Comparison of ENCODE assay signal across 8 mouse cellular contexts in the genomic region with DNA sequence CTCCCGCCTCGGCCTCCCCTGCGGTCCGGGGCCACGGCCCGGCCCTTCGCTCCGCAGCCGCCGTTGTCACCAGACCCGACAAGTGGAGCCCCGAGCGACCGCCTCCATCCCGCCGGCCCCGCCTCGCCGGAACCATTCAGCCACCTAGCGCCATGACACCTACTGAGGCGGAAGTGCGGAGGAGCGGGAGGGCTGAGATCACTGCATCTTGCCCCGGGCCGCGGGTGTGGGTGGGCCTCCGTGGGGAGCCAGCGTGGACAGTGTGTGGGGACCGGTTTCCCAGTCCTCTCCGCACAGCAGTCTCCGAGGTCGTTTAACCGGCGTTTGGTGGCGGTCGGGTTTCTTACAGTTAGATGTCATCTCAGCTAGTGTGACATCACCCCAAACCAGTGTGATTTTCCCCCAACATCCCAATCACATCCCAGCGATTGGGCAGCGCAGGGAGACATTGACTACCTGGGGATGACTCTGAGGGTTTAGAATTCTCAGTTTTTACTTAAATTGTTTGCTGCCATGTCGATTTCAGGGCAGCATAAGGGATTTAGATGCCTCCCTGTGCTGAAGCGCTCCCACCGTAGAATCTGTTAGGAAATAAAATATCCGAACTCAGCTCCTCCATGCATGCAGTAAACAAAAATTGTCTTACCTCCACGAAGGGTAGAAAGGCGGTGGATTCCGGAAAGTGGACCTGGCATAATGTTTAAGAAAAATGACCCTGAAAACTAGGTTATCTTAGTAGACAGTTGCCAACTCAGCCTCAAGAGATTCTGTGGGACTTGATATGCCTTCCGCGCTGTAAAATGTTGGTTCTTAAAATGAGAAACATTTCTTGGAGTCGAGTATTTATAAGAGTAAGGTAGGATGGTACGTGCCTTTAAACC. TPM values are rescaled to one million over a fixed set of nuclear protein-coding genes. Genes with fewer than 3 reads are reported as not detected.
DNase-seq lines count a peak whose midpoint lies in the region; ATAC-seq lines count a peak whose summit lies in the region.

A gene (minus strand): TSS at position 334 of the 881 bp plus-strand sequence.

- H3K9ac ChIP-seq in hindbrain, embryonic 11.5 days (ENCODE audit: low read depth, low read length), result peak within 1 kb of the TSS; percentile 94

- H3K27me3 ChIP-seq in hindbrain, embryonic 11.5 days (ENCODE audit: control insufficient read depth, insufficient read depth, low read length), result no peaks in the 10 kb centered on the region

- H3K9me3 ChIP-seq in hindbrain, embryonic 11.5 days (ENCODE audit: control insufficient read depth, low read length), result no peaks in the 10 kb centered on the region

- peak; percentile 97 for ATAC-seq in hindbrain, embryonic 11.5 days (ENCODE audit: low FRiP score)

- DNase-seq in MEL-GATA-1-ER (ENCODE audit: extremely low read depth, low read depth), result peak; percentile 93
- peak; percentile 94 for DNase-seq in cerebellum, adult 8-10 months
- peak; percentile 85 to 95 for DNase-seq in frontal cortex, adult 2 months (ENCODE audit: extremely low spot score in 1 of 2, low spot score in 1 of 2)
- DNase-seq in hindbrain, embryonic 11.5 days (ENCODE audit: low spot score), result peak; percentile 92
- peak; percentile 91 to 94 for DNase-seq in layer of hippocampus, postnatal 10 days (ENCODE audit: low spot score in 2 of 2)
- peak; percentile 97 for DNase-seq in lung, postnatal 10 days
- peak; percentile 94 for DNase-seq in ovary, postnatal 36 days (ENCODE audit: low spot score)
- peak; percentile 95 for DNase-seq in thymus, postnatal 25 days

- WGBS in hindbrain, embryonic 11.5 days, result 14% methylated on average over 37 of the region's 49 CpGs

- H3K4me3 ChIP-seq in hindbrain, embryonic 11.5 days (ENCODE audit: low read depth, low read length), result peak within 1 kb of the TSS; percentile 96

- peak within 1 kb of the TSS; percentile 81 for H3K4me2 ChIP-seq in hindbrain, embryonic 11.5 days (replicated peaks; ENCODE audit: low read depth, low read length)

- no peaks in the 10 kb centered on the region for H3K36me3 ChIP-seq in hindbrain, embryonic 11.5 days (ENCODE audit: control insufficient read depth, insufficient read depth, low read length)

- H3K27ac ChIP-seq in hindbrain, embryonic 11.5 days (ENCODE audit: low read depth, low read length), result peak within 1 kb of the TSS; percentile 83

- H3K4me1 ChIP-seq in hindbrain, embryonic 11.5 days (replicated peaks; ENCODE audit: control insufficient read depth, insufficient read depth, low read length), result no peaks in the 10 kb centered on the region

RNA-seq across cellular contexts. Expression of the gene that starts here (rescaled TPM):
- 43.6 and 48.6 TPM in 2 replicates for polyA plus RNA-seq in frontal cortex, adult 2 months (2012; rRNA removed)
- 14.9 and 17.4 TPM in 2 replicates for polyA plus RNA-seq in hindbrain, embryonic 11.5 days (2014; fragmentation: Nextera tagmentation; extraction: Ambion mirVana)
- total RNA-seq in layer of hippocampus, postnatal 10 days (2021), result 10 to 100 TPM; 68.1 to 77.3 TPM

Comparison
In these comparisons a context has a peak if more than half of its experiments do, and no peak if none do; other contexts are left out.
1. Peak in every context shown above with its lines: DNase-seq, ATAC-seq, H3K4me3 ChIP-seq and H3K27ac ChIP-seq.